Mouse (Mus musculus) c-Kit-negative CD71-positive TER-119-positive erythroid progenitor cells, embryonic 14.5 days (primary cell): ENCODE measurements around the gene Pdcd2.
A peak's percentile ranks its signal among the peaks of the same experiment; 100 is the strongest.
"Not testable (repeated sequence)": the region's sequence is repeated elsewhere in the genome, so short reads cannot be mapped to it uniquely, and the experiment has no call there.

Experiments
- DNase-seq: peaks from one replicate; pipeline ENCODE4 v3.0.0-alpha.2; 2013; ENCODE audit warnings: low read depth, low spot score

Pdcd2 gene

GRCm38 (mm10) chr17:15526986-15527810 lies at the start of gene Pdcd2:
Gene Pdcd2, minus strand, starts transcription at chr17:15527301.
- DNase-seq = peak; percentile 85

DNA sequence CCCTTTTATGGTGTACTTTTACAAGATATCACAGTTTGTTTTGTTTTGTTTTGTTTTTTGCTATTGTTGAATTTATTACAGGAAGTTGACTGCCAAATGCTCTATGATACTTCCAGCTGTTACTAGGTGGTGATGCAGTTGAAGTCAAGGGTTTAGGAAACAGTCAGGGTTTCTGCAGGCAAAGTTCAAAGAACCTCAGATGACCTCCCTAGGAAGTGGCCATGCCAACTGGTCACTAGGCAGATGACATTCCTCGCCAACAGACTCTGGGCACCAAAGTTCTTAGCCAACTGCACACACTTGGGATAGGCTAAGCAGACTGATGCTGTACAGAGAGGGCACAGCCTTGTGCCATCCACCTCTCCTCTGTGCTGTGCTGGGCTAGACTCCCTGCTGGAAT lies 48.0 kb upstream of the Pdcd2 start:
- DNase-seq = no peak

DNA sequence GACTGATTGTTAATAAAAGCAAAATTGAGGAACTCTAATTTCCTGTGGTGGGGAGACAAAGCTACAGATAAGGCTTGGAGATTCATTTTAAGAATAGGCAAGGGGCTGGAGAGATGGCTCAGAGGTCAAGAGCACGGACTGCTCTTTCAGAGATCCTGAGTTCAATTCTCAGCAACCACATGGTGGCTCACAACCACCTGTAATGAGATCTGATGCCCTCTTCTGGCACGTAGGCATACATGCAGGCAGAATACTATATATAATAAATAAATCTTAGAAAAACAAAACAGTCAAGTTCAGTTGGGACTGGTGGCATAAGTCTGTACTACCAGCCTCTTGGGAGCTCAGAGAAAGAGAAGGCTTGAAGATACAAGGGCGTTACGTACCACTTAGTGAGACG lies 39.8 kb upstream of the Pdcd2 start:
- DNase-seq = no peak

GRCm38 (mm10) chr17:15564928-15565300 lies 37.8 kb upstream of the Pdcd2 start:
- DNase-seq = no peak

GRCm38 (mm10) chr17:15564014-15564927 lies 37.2 kb upstream of the Pdcd2 start, which contains the start of gene Prdm9:
Gene Prdm9, minus strand, starts transcription at chr17:15564354.
- peak; percentile 96 for DNase-seq

- no peak for DNase-seq
These were observed 32.8 kb upstream of the Pdcd2 start for GRCm38 (mm10) chr17:15559946-15560345.

DNA sequence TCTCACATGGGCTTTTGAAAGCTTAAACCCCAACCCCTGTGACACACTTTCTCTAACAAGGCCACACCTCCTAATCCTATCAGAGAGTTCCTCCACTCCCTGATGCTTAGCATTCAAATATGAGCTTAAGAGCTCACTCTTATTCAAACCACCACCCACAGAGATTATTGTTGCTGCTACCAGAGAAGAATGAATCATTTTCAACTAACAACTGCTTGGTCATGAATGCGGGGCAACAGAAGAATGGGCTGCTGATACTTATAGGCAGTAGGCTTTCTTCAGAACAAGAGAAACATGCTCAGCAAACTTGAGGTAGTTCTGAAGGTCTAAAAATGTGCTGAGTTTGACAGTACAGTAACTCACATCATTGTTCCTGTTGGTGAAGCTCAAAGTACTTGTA lies 22.6 kb upstream of the Pdcd2 start:
- no peak for DNase-seq

GRCm38 (mm10) chr17:15546440-15546839 lies 19.3 kb upstream of the Pdcd2 start:
- DNase-seq = no peak

GRCm38 (mm10) chr17:15543868-15544267 lies 16.8 kb upstream of the Pdcd2 start:
- not testable (repeated sequence) for DNase-seq

- DNase-seq = no peak
These were observed 13.2 kb upstream of the Pdcd2 start for GRCm38 (mm10) chr17:15540309-15540708.

- DNase-seq = no peak
These were observed 9.4 kb upstream of the Pdcd2 start for GRCm38 (mm10) chr17:15536457-15536904.

DNA sequence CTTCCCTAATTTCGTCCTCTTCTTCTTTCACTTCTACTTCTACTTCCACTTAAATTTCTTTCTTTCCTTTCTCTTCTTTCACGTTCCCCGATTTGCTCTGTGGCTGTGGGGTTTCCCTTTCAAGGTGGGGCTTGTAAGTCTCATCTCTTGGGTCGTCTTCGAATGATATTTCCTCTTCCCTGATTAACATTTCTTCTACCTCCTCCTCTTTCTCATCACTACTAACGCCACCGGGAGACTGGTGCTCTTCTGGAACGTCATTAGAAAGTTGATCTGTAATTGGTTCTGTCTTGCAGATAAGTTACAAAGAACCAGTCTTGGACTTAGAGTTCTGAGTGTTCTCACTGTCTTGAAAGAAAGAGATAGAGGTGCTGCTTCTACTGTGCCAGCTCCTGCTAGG lies 8.8 kb upstream of the Pdcd2 start:
- DNase-seq = no peak

DNA sequence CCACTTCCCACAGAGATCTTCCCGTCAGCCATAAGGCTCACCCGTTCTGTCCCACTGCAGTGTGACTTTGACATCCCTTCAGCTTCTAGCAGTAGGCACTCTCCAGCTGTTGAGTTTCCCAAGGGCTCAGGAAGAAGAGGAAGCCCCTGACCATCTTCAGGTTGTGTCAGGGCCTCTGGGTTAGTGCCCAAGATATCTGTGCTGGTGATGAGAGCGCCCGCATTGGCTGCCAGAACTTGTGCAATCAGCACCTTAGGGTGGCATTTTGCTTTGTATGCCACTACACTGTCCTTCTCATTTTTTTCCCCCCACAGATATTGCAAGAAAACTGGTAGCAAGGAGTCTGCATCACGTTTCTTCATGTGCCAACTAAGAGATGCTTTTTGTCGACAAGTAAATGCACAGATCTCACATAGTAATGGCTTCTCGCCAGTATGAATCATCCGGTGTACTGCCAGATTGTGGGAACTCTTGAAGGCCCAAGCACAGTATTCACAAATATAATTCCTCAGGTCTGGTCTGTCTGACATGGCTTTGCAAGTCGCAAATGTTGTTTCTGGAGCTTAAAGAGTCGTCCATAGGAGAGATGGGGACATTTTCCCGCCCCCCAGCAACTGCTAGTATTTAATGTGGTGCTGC lies 8.2 kb upstream of the Pdcd2 start:
- no peak for DNase-seq

GRCm38 (mm10) chr17:15530141-15530540 lies 3.0 kb upstream of the Pdcd2 start:
- no peak for DNase-seq

- no peak for DNase-seq
These were observed 1.8 kb upstream of the Pdcd2 start for GRCm38 (mm10) chr17:15528887-15529286.

DNA sequence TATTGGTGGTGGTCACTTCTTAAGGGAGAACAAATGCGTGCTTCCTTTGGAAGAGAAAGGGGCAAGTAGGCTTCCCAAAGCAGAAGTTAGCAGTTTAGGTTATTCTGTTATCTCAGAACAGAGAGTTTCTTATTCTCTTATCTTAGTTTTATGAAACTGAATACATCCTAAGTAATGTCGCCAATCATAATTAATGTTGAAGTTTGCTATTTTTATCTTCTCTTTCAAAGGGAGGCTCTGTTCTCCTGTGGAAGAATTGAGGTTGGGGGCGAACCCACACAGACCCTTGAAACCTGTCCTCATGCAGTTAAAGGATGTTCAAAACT lies 673 bp upstream of the Pdcd2 start:
- DNase-seq = no peak

DNA sequence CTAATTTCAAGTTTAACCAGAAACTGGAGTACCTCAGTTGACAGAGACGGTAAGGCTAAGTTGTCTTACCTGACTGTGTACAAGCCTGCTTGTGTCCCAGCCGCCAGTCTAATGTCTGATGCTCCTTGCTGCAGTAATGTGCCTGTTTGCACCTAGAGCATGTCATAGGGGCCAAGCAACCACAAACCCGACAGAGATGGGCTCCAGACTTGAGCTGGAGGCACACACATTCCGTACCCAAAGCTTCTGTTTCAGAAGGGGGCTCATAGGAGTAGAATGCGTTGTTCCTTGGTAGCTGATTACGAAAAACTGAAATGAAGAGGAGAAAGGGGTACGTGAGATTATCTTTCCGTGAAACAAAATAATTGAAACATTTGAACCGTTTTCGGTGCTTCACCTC lies 797 bp downstream of the Pdcd2 start:
- no peak for DNase-seq

DNA sequence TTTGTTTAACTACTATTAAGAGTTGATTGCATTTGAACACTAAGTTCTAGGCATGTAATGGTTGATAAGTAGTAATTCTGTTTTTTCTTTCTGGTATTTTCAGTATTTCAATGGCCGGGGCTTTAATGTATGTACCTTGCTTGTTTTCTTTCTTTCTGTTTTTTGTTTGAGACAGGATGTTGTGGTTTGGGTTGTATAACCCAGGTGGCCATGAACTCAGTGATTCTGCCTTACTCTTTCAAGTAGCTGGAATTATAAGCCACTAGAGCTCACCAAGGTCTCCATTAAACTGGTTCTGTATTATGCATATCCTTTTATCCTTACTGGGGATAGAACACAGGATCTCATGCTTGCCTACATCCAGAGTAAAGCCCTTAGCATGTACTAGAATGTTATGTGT lies 8.3 kb downstream of the Pdcd2 start:
- DNase-seq = no peak

- no peak for DNase-seq
These were observed 8.9 kb downstream of the Pdcd2 start for GRCm38 (mm10) chr17:15518186-15518585.

GRCm38 (mm10) chr17:15517776-15518175 lies 9.3 kb downstream of the Pdcd2 start:
- no peak for DNase-seq

DNA sequence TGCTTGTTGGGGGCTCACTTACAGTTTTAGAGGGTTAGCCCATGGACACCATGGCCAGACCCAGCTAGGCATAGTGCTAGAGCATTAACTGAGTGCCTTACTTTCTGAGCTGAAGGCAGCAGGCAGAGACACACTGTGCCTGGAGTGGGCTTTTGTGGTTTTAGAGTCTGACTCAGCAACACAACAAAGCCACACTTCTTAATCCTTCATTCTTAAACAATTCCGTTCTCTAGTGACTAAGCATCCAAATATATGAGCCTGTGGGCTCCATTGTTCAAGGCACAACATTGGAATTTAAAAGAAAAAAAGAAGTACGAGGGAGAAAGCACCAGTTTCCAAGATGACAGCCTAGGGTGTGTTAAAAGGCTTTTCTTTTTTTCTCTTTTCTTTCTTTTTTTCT lies 16.4 kb downstream of the Pdcd2 start:
- DNase-seq = no peak
